ENCODE assay signal across 9 mouse cellular contexts in the genomic region with DNA sequence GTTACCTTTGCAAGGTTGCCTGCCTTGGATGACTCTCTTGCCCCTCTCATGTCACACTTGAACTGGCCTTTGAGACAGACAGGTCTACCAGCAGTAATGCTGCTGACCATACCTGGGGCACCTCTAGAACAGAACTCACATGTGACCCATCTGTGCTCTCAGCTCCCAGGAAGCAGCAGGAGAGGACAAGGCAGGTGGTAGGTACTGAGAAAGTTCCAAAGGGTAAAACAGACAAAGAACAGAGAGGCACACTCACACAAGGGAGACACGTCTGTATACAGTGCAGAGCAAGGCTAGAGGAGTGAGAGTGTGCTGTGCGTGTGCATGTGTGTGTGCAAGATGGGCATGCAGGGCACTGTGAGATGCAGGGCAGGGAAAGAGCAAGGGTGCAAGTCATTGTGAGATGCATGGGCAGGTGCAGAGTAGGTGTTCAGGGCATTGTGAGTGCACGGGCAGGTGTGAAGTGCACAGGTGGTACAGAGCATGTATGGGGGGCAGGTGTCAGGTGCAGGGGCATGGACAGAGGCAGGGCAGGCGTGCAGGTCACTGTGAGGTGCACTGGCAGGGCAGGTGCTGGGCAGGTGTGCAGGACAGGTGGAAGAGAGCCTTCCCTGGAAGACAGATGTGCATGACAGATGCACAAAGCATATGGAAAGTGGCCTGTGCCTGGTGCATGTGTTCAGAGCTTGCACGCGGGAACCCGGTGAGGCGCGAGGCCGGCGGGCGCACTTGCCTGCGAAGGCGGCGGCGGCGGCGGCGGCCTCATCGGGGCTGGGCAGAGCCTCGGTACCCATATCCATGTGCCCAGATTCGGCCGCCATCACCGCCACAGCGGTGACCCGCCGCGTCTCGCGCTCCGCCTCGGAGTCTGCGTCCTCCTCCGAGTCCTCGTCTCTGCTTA. TPM values are rescaled to one million over a fixed set of nuclear protein-coding genes. Genes with fewer than 3 reads are reported as not detected.
DNase-seq lines count a peak whose midpoint lies in the region; ATAC-seq lines count a peak whose summit lies in the region.
"Had no signal": no experiment of that assay in that cellular context is flagged by ENCODE, and none has a peak within 500 bp of the region (broad histone marks: within the 10 kb centered on the region; RNA-seq: fewer than 3 reads in every experiment).

No protein-coding gene starts in this region.

- WGBS in forebrain, embryonic 12.5 days, result 5% methylated on average over 35 of the region's 35 CpGs
- WGBS in limb, embryonic 10.5 days, result 7% methylated on average over 35 of the region's 35 CpGs
- 4% methylated on average over 29 of the region's 35 CpGs for WGBS in midbrain, embryonic 16.5 days

- H3K9me3 ChIP-seq in megakaryocyte, embryonic 14.5 days, result no peaks in the 10 kb centered on the region
- H3K9me3 ChIP-seq in forebrain, embryonic 12.5 days, result no peaks in the 10 kb centered on the region
- H3K9me3 ChIP-seq in limb, embryonic 10.5 days (replicated peaks), result no peaks in the 10 kb centered on the region
- no peaks in the 10 kb centered on the region for H3K9me3 ChIP-seq in midbrain, embryonic 16.5 days (replicated peaks; ENCODE audit: control insufficient read depth, low read length, poor library complexity, severe bottlenecking)

- H3K9ac ChIP-seq in forebrain, embryonic 12.5 days, result peak overlapping the region; percentile 83
- H3K9ac ChIP-seq in midbrain, embryonic 16.5 days (ENCODE audit: low read depth, low read length), result peak overlapping the region; percentile 96

- ATAC-seq in megakaryocyte, adult 5-6 weeks (ENCODE audit: poor library complexity, severe bottlenecking), result no peak
- ATAC-seq in forebrain, embryonic 12.5 days (ENCODE audit: low FRiP score), result peak; percentile 42
- peak; percentile 19 for ATAC-seq in midbrain, embryonic 16.5 days

- peaks cover 30% of the 10 kb centered on the region for H3K36me3 ChIP-seq in megakaryocyte, embryonic 14.5 days (replicated peaks; ENCODE audit: low read length)
- peaks cover 28% of the 10 kb centered on the region for H3K36me3 ChIP-seq in forebrain, embryonic 12.5 days (replicated peaks)
- H3K36me3 ChIP-seq in limb, embryonic 10.5 days, result peaks cover 34% of the 10 kb centered on the region
- peaks cover 8% of the 10 kb centered on the region for H3K36me3 ChIP-seq in midbrain, embryonic 16.5 days (ENCODE audit: control insufficient read depth, insufficient read depth, low read length)

- H3K4me3 ChIP-seq in megakaryocyte, embryonic 14.5 days (replicated peaks), result peak overlapping the region; percentile 97
- peak overlapping the region; percentile 69 for H3K4me3 ChIP-seq in forebrain, embryonic 12.5 days (replicated peaks)
- H3K4me3 ChIP-seq in limb, embryonic 10.5 days, result peak overlapping the region; percentile 66
- H3K4me3 ChIP-seq in midbrain, embryonic 16.5 days (ENCODE audit: low read depth, low read length), result peak overlapping the region; percentile 48

- peak overlapping the region; percentile 99 for H3K27ac ChIP-seq in forebrain, embryonic 12.5 days
- H3K27ac ChIP-seq in limb, embryonic 10.5 days, result peak overlapping the region; percentile 98
- peak overlapping the region; percentile 100 for H3K27ac ChIP-seq in midbrain, embryonic 16.5 days (ENCODE audit: low read length)

- peak overlapping the region; percentile 86 for H3K4me2 ChIP-seq in forebrain, embryonic 12.5 days
- peak overlapping the region; percentile 87 for H3K4me2 ChIP-seq in midbrain, embryonic 16.5 days (ENCODE audit: low read length)

- H3K4me1 ChIP-seq in megakaryocyte, embryonic 14.5 days, result peaks cover 54% of the 10 kb centered on the region
- peaks cover 31% of the 10 kb centered on the region for H3K4me1 ChIP-seq in forebrain, embryonic 12.5 days
- H3K4me1 ChIP-seq in limb, embryonic 10.5 days, result peaks cover 29% of the 10 kb centered on the region
- H3K4me1 ChIP-seq in midbrain, embryonic 16.5 days (ENCODE audit: control insufficient read depth, insufficient read depth, low read length), result peaks cover 30% of the 10 kb centered on the region

- H3K27me3 ChIP-seq in megakaryocyte, embryonic 14.5 days (replicated peaks), result peaks cover 4% of the 10 kb centered on the region
- no peaks in the 10 kb centered on the region for H3K27me3 ChIP-seq in forebrain, embryonic 12.5 days
- H3K27me3 ChIP-seq in limb, embryonic 10.5 days (ENCODE audit: low read depth, poor library complexity, severe bottlenecking), result no peaks in the 10 kb centered on the region
- no peaks in the 10 kb centered on the region for H3K27me3 ChIP-seq in midbrain, embryonic 16.5 days (ENCODE audit: control insufficient read depth, insufficient read depth, low read depth, low read length)

- peak; percentile 34 for DNase-seq in adrenal gland, adult 2 months
- no peak for DNase-seq in adrenal gland, adult (ENCODE audit: inconsistent age in 2 of 2, low spot score in 1 of 2)
- DNase-seq in limb, embryonic 10.5 days (ENCODE audit: low spot score), result no peak
- DNase-seq in thymus, postnatal 25 days, result peak; percentile 65

RNA-seq across cellular contexts. Expression of a gene that starts 0.7 kb away (rescaled TPM):
- total RNA-seq in adrenal gland, adult 2 months (2021), result 10 to 100 TPM; 27.8 to 30.5 TPM
- 18.7 and 34.4 TPM in 2 replicates for polyA plus RNA-seq in adrenal gland, adult 2 months (2012; rRNA removed)
- 52.9 and 121 TPM in 2 replicates for polyA plus RNA-seq in megakaryocyte, embryonic 14.5 days (2012; ENCODE audit: insufficient read depth, low replicate concordance)
- 36.1 and 36.5 TPM in 2 replicates for total RNA-seq in megakaryocyte, adult 5-6 weeks (2015)
- total RNA-seq in megakaryocyte, adult 5-6 weeks (2017), result 11.4 and 14.6 TPM in 2 replicates
- polyA plus RNA-seq in forebrain, embryonic 12.5 days (2016; fragmentation: Nextera tagmentation; extraction: Ambion mirVana), result 74.0 and 78.4 TPM in 2 replicates
- polyA plus RNA-seq in limb, embryonic 10.5 days (2016; fragmentation: Nextera tagmentation; extraction: Ambion mirVana), result 44.1 and 59.5 TPM in 2 replicates
- polyA plus RNA-seq in midbrain, embryonic 16.5 days (2015; fragmentation: Nextera tagmentation; extraction: Ambion mirVana), result 211 and 237 TPM in 2 replicates

RNA-seq across cellular contexts. Expression of a gene that starts 0.7 kb away (rescaled TPM):
- total RNA-seq in adrenal gland, adult 2 months (2021), result 10 to 100 TPM; 26.9 to 34.8 TPM
- polyA plus RNA-seq in adrenal gland, adult 2 months (2012; rRNA removed), result 32.7 and 33.5 TPM in 2 replicates
- 12.3 and 27.1 TPM in 2 replicates for polyA plus RNA-seq in megakaryocyte, embryonic 14.5 days (2012; ENCODE audit: insufficient read depth, low replicate concordance)
- 11.8 and 12.0 TPM in 2 replicates for total RNA-seq in megakaryocyte, adult 5-6 weeks (2015)
- total RNA-seq in megakaryocyte, adult 5-6 weeks (2017), result 6.0 and 8.7 TPM in 2 replicates
- 59.9 and 63.6 TPM in 2 replicates for polyA plus RNA-seq in forebrain, embryonic 12.5 days (2016; fragmentation: Nextera tagmentation; extraction: Ambion mirVana)
- 42.9 and 46.1 TPM in 2 replicates for polyA plus RNA-seq in limb, embryonic 10.5 days (2016; fragmentation: Nextera tagmentation; extraction: Ambion mirVana)
- polyA plus RNA-seq in midbrain, embryonic 16.5 days (2015; fragmentation: Nextera tagmentation; extraction: Ambion mirVana), result 53.1 and 54.7 TPM in 2 replicates

RNA-seq across cellular contexts. Expression of a gene that starts 11.9 kb away (rescaled TPM):
- total RNA-seq in adrenal gland, adult 2 months (2021), result 1 to 10 TPM; 2.7 to 3.0 TPM
- polyA plus RNA-seq in adrenal gland, adult 2 months (2012; rRNA removed), result 2.6 and 3.8 TPM in 2 replicates
- polyA plus RNA-seq in megakaryocyte, embryonic 14.5 days (2012; ENCODE audit: insufficient read depth, low replicate concordance), result 0.10 TPM in 1 of 2 replicates, not detected in the other
- total RNA-seq in megakaryocyte, adult 5-6 weeks (2015), result not detected in 2 replicates
- not detected in 2 replicates for total RNA-seq in megakaryocyte, adult 5-6 weeks (2017)
- polyA plus RNA-seq in forebrain, embryonic 12.5 days (2016; fragmentation: Nextera tagmentation; extraction: Ambion mirVana), result 1.2 and 1.7 TPM in 2 replicates
- 3.4 and 5.0 TPM in 2 replicates for polyA plus RNA-seq in limb, embryonic 10.5 days (2016; fragmentation: Nextera tagmentation; extraction: Ambion mirVana)
- 0.61 and 1.0 TPM in 2 replicates for polyA plus RNA-seq in midbrain, embryonic 16.5 days (2015; fragmentation: Nextera tagmentation; extraction: Ambion mirVana)

RNA-seq across cellular contexts. Expression of a gene that starts 35.0 kb away (rescaled TPM):
- total RNA-seq in adrenal gland, adult 2 months (2021), result under 1 TPM in 1 of 2 experiments, not detected in 1; 0.31 TPM
- polyA plus RNA-seq in adrenal gland, adult 2 months (2012; rRNA removed), result 0.62 and 12.1 TPM in 2 replicates
- 0.04 TPM in 1 of 2 replicates, not detected in the other for polyA plus RNA-seq in megakaryocyte, embryonic 14.5 days (2012; ENCODE audit: insufficient read depth, low replicate concordance)
- total RNA-seq in megakaryocyte, adult 5-6 weeks (2015), result not detected in 2 replicates
- not detected in 2 replicates for total RNA-seq in megakaryocyte, adult 5-6 weeks (2017)
- 0.38 and 0.60 TPM in 2 replicates for polyA plus RNA-seq in forebrain, embryonic 12.5 days (2016; fragmentation: Nextera tagmentation; extraction: Ambion mirVana)
- polyA plus RNA-seq in limb, embryonic 10.5 days (2016; fragmentation: Nextera tagmentation; extraction: Ambion mirVana), result 0.68 and 0.93 TPM in 2 replicates
- polyA plus RNA-seq in midbrain, embryonic 16.5 days (2015; fragmentation: Nextera tagmentation; extraction: Ambion mirVana), result 0.58 and 1.2 TPM in 2 replicates
- total RNA-seq: heart, adult 18-20 months had no signal

RNA-seq across cellular contexts. Expression of a gene that starts 47.9 kb away (rescaled TPM):
- not detected for total RNA-seq in adrenal gland, adult 2 months (2021)
- polyA plus RNA-seq in adrenal gland, adult 2 months (2012; rRNA removed), result 0.93 and 1.2 TPM in 2 replicates
- polyA plus RNA-seq in megakaryocyte, embryonic 14.5 days (2012; ENCODE audit: insufficient read depth, low replicate concordance), result not detected in 2 replicates
- total RNA-seq in megakaryocyte, adult 5-6 weeks (2015), result not detected in 2 replicates
- not detected in 2 replicates for total RNA-seq in megakaryocyte, adult 5-6 weeks (2017)
- polyA plus RNA-seq in forebrain, embryonic 12.5 days (2016; fragmentation: Nextera tagmentation; extraction: Ambion mirVana), result 0.70 TPM in 1 of 2 replicates, not detected in the other
- 9.7 and 11.3 TPM in 2 replicates for polyA plus RNA-seq in limb, embryonic 10.5 days (2016; fragmentation: Nextera tagmentation; extraction: Ambion mirVana)
- polyA plus RNA-seq in midbrain, embryonic 16.5 days (2015; fragmentation: Nextera tagmentation; extraction: Ambion mirVana), result 2.4 and 2.8 TPM in 2 replicates
- total RNA-seq: heart, adult 18-20 months had no signal

Comparison
In these comparisons a context has a peak if more than half of its experiments do, and no peak if none do; other contexts are left out.
1. DNase-seq: peak in adrenal gland, adult 2 months (single experiment) and thymus, postnatal 25 days (single experiment); none in adrenal gland, adult (0 of 2) and limb, embryonic 10.5 days (single experiment).
2. Peak in every context shown above with its lines, with median percentiles within 50 percentile points of each other: H3K4me3 ChIP-seq and H3K27ac ChIP-seq.